Mouse (Mus musculus): ENCODE results near the gene Vars2. TPM values are rescaled to one million over a fixed set of nuclear protein-coding genes. Genes with fewer than 3 reads are reported as not detected.

Gene Vars2
- polyA plus RNA-seq, 1 experiment from 2014 or later, result 22.4 TPM

- Histone ChIP-seq H3K4me1 (ENCODE audit: insufficient read depth) (no peaks in the 10 kb centered on the region), H3K9ac (no peak overlapping the region), H3K36me3 (ENCODE audit: insufficient read depth) (peaks cover 48% of the 10 kb centered on the region), H3K9me3 (ENCODE audit: low read depth, low read length) (no peaks in the 10 kb centered on the region), H3K27ac (ENCODE audit: low read depth) (no peak overlapping the region), H3K27me3 (ENCODE audit: insufficient read depth, low read length) (no peaks in the 10 kb centered on the region), H3K4me3 (ENCODE audit: low read depth, low read length) (no peak overlapping the region), H3K4me2 (no peak overlapping the region)
- no peak for TF ChIP-seq CTCF (IDR thresholded peaks at IDR 0.05; ENCODE audit: low read depth)
- ATAC-seq (ENCODE audit: insufficient read depth), result no peak
- whole genome bisulfite sequencing, result 15% methylated on average over 6 of the region's 6 CpGs
- no peak for DNase-seq
These were observed 13.2 kb upstream of the Vars2 start for GRCm38 (mm10) chr17:35680591-35680990.

GRCm38 (mm10) chr17:35673416-35674035 lies 6.1 kb upstream of the Vars2 start, which contains the start of gene Gtf2h4:
TSS of gene Gtf2h4 (minus strand) at chr17:35673739.
- TF ChIP-seq CTCF (IDR thresholded peaks at IDR 0.05; ENCODE audit: low read depth), result 0 out of 2 replicates have a peak, but pooled peaks have one; percentile 6
- WGBS, result 1% methylated on average over 23 of the region's 23 CpGs
- H3K27ac ChIP-seq (ENCODE audit: low read depth), result no peak within 1 kb of the TSS

GRCm38 (mm10) chr17:35672527-35672926 lies 5.1 kb upstream of the Vars2 start:
- no peaks in the 10 kb centered on the region for H3K27me3 ChIP-seq (ENCODE audit: insufficient read depth, low read length)
- peak overlapping the region; percentile 68 for H3K4me2 ChIP-seq
- no peaks in the 10 kb centered on the region for H3K9me3 ChIP-seq (ENCODE audit: low read depth, low read length)
- WGBS, result 88% methylated on average over 6 of the region's 6 CpGs
- no peak for DNase-seq
- peaks cover 16% of the 10 kb centered on the region for H3K36me3 ChIP-seq (ENCODE audit: insufficient read depth)
- H3K4me1 ChIP-seq (ENCODE audit: insufficient read depth), result no peaks in the 10 kb centered on the region
- no peak overlapping the region for H3K27ac ChIP-seq (ENCODE audit: low read depth)
- no peak overlapping the region for H3K9ac ChIP-seq
- H3K4me3 ChIP-seq (ENCODE audit: low read depth, low read length), result peak overlapping the region; percentile 57; the same call in 1 of the 2 replicates
- ATAC-seq (ENCODE audit: insufficient read depth), result no peak
- no peak for TF ChIP-seq CTCF (IDR thresholded peaks at IDR 0.05; ENCODE audit: low read depth)

More at GRCm38 (mm10) chr17:35673416-35674035, 6.1 kb upstream of the Vars2 start, which contains the start of gene Gtf2h4:
- DNase-seq (peak; percentile 98), ATAC-seq (ENCODE audit: insufficient read depth) (peak; percentile 98)
- Histone ChIP-seq H3K36me3 (ENCODE audit: insufficient read depth) (peaks cover 16% of the 10 kb centered on the region), H3K9me3 (ENCODE audit: low read depth, low read length) (no peaks in the 10 kb centered on the region), H3K9ac (peak within 1 kb of the TSS; percentile 72), H3K27me3 (ENCODE audit: insufficient read depth, low read length) (no peaks in the 10 kb centered on the region), H3K4me3 (ENCODE audit: low read depth, low read length) (peak within 1 kb of the TSS; percentile 57), H3K4me2 (peak within 1 kb of the TSS; percentile 68), H3K4me1 (ENCODE audit: insufficient read depth) (no peaks in the 10 kb centered on the region)

- TF ChIP-seq CTCF (IDR thresholded peaks at IDR 0.05; ENCODE audit: low read depth), result no peak
- no peaks in the 10 kb centered on the region for H3K27me3 ChIP-seq (ENCODE audit: insufficient read depth, low read length)
- no peak for ATAC-seq (ENCODE audit: insufficient read depth)
- H3K4me3 ChIP-seq (ENCODE audit: low read depth, low read length), result no peak overlapping the region
- peaks cover 16% of the 10 kb centered on the region for H3K36me3 ChIP-seq (ENCODE audit: insufficient read depth)
- H3K9ac ChIP-seq, result no peak overlapping the region
- WGBS, result 59% methylated on average over 6 of the region's 6 CpGs
- H3K4me2 ChIP-seq, result no peak overlapping the region
- H3K4me1 ChIP-seq (ENCODE audit: insufficient read depth), result 0 out of 2 replicates have a peak, but pooled peaks cover 2% of the 10 kb centered on the region
- no peak overlapping the region for H3K27ac ChIP-seq (ENCODE audit: low read depth)
- no peak for DNase-seq
- H3K9me3 ChIP-seq (ENCODE audit: low read depth, low read length), result no peaks in the 10 kb centered on the region
These were observed 4.5 kb upstream of the Vars2 start for GRCm38 (mm10) chr17:35671846-35672245.

GRCm38 (mm10) chr17:35669731-35670130 lies 2.3 kb upstream of the Vars2 start:
- Histone ChIP-seq H3K4me2 (no peak overlapping the region), H3K9ac (no peak overlapping the region), H3K27ac (ENCODE audit: low read depth) (no peak overlapping the region), H3K36me3 (ENCODE audit: insufficient read depth) (peaks cover 17% of the 10 kb centered on the region), H3K4me3 (ENCODE audit: low read depth, low read length) (no peak overlapping the region), H3K27me3 (ENCODE audit: insufficient read depth, low read length) (no peaks in the 10 kb centered on the region), H3K4me1 (ENCODE audit: insufficient read depth) (0 out of 2 replicates have a peak, but pooled peaks cover 4% of the 10 kb centered on the region), H3K9me3 (ENCODE audit: low read depth, low read length) (no peaks in the 10 kb centered on the region)
- WGBS, result 88% methylated on average over 9 of the region's 9 CpGs
- DNase-seq (no peak), ATAC-seq (ENCODE audit: insufficient read depth) (no peak)
- no peak for TF ChIP-seq CTCF (IDR thresholded peaks at IDR 0.05; ENCODE audit: low read depth)

- Histone ChIP-seq H3K27me3 (ENCODE audit: insufficient read depth, low read length) (no peaks in the 10 kb centered on the region), H3K4me2 (peak overlapping the region; percentile 95), H3K4me1 (ENCODE audit: insufficient read depth) (0 out of 2 replicates have a peak, but pooled peaks cover 4% of the 10 kb centered on the region), H3K4me3 (ENCODE audit: low read depth, low read length) (peak overlapping the region; percentile 63), H3K36me3 (ENCODE audit: insufficient read depth) (peaks cover 35% of the 10 kb centered on the region), H3K9me3 (ENCODE audit: low read depth, low read length) (no peaks in the 10 kb centered on the region), H3K27ac (ENCODE audit: low read depth) (peak overlapping the region; percentile 87), H3K9ac (peak overlapping the region; percentile 84)
- DNase-seq (peak; percentile 65), ATAC-seq (ENCODE audit: insufficient read depth) (peak; percentile 61)
- TF ChIP-seq CTCF (IDR thresholded peaks at IDR 0.05; ENCODE audit: low read depth), result peak; percentile 19; the same call in 1 of the 2 replicates
- 2% methylated on average over 13 of the region's 13 CpGs for WGBS
These were observed 538 bp downstream of the Vars2 start for GRCm38 (mm10) chr17:35666851-35667256.

- no peak overlapping the region for H3K27ac ChIP-seq (ENCODE audit: low read depth)
- peak overlapping the region; percentile 84 for H3K9ac ChIP-seq
These were observed 1.4 kb downstream of the Vars2 start for GRCm38 (mm10) chr17:35665957-35666515.

More at GRCm38 (mm10) chr17:35665957-35666515, 1.4 kb downstream of the Vars2 start:
- H3K4me2 ChIP-seq, result peak overlapping the region; percentile 95
- H3K36me3 ChIP-seq (ENCODE audit: insufficient read depth), result peaks cover 42% of the 10 kb centered on the region
- ATAC-seq (ENCODE audit: insufficient read depth), result peak; percentile 26; the same call in 1 of the 2 replicates
- H3K4me3 ChIP-seq (ENCODE audit: low read depth, low read length), result no peak overlapping the region; the same call in 1 of the 2 replicates
- 68% methylated on average over 17 of the region's 17 CpGs for WGBS
- 0 out of 2 replicates have a peak, but pooled peaks cover 4% of the 10 kb centered on the region for H3K4me1 ChIP-seq (ENCODE audit: insufficient read depth)
- H3K9me3 ChIP-seq (ENCODE audit: low read depth, low read length), result no peaks in the 10 kb centered on the region
- peak; percentile 76 for TF ChIP-seq CTCF (IDR thresholded peaks at IDR 0.05; ENCODE audit: low read depth)
- peak; percentile 70 for DNase-seq
- H3K27me3 ChIP-seq (ENCODE audit: insufficient read depth, low read length), result no peaks in the 10 kb centered on the region
